Mouse (Mus musculus): ENCODE results near the gene Pet117. TPM values are rescaled to one million over a fixed set of nuclear protein-coding genes. Genes with fewer than 3 reads are reported as not detected.
A peak's percentile ranks its signal among the peaks of the same experiment; 100 is the strongest.

Pet117 gene
- total and polyA plus RNA-seq, 2 experiments from 2014 or later = 3.1 TPM; not detected in 1

GRCm38 (mm10) chr2:144343158-144343557 is 25.6 kb upstream of the Pet117 start:
- Histone ChIP-seq H3K4me3 (ENCODE audit: low read length) (no peak overlapping the region), H3K4me1 (ENCODE audit: insufficient read depth, low read length) (no peaks in the 10 kb centered on the region), H3K9me3 (ENCODE audit: low read length) (no peaks in the 10 kb centered on the region), H3K27ac (no peak overlapping the region), H3K27me3 (ENCODE audit: insufficient read depth, low read length) (no peaks in the 10 kb centered on the region), H3K9ac (replicated peaks; ENCODE audit: low read length) (no peak overlapping the region), H3K36me3 (ENCODE audit: insufficient read depth, low read length) (no peaks in the 10 kb centered on the region), H3K4me2 (ENCODE audit: low read depth, low read length) (no peak overlapping the region)
- ATAC-seq (no peak), DNase-seq (ENCODE audit: low spot score) (no peak)
- no peak for TF ChIP-seq CTCF (IDR thresholded peaks at IDR 0.05; ENCODE audit: low read depth)
- WGBS = 88% methylated on average over 4 of the region's 4 CpGs

- no peaks in the 10 kb centered on the region for H3K27me3 ChIP-seq (ENCODE audit: insufficient read depth, low read length)
- H3K4me3 ChIP-seq (ENCODE audit: low read length) = no peak overlapping the region
- no peak for TF ChIP-seq CTCF (IDR thresholded peaks at IDR 0.05; ENCODE audit: low read depth)
- no peak overlapping the region for H3K27ac ChIP-seq
- 78% methylated on average over 3 of the region's 3 CpGs for WGBS
- H3K4me1 ChIP-seq (ENCODE audit: insufficient read depth, low read length) = no peaks in the 10 kb centered on the region
- H3K36me3 ChIP-seq (ENCODE audit: insufficient read depth, low read length) = no peaks in the 10 kb centered on the region
- H3K9ac ChIP-seq (replicated peaks; ENCODE audit: low read length) = no peak overlapping the region
- H3K4me2 ChIP-seq (ENCODE audit: low read depth, low read length) = no peak overlapping the region
- no peak for ATAC-seq
- no peak for DNase-seq (ENCODE audit: low spot score)
- H3K9me3 ChIP-seq (ENCODE audit: low read length) = no peaks in the 10 kb centered on the region
Measured at GRCm38 (mm10) chr2:144348525-144348924, 20.3 kb upstream of the Pet117 start.

- no peak overlapping the region for H3K9ac ChIP-seq (replicated peaks; ENCODE audit: low read length)
- H3K9me3 ChIP-seq (ENCODE audit: low read length) = no peaks in the 10 kb centered on the region
- DNase-seq (ENCODE audit: low spot score) (no peak), ATAC-seq (no peak)
- no peaks in the 10 kb centered on the region for H3K27me3 ChIP-seq (ENCODE audit: insufficient read depth, low read length)
- WGBS = 85% methylated on average over 11 of the region's 11 CpGs
- no peak overlapping the region for H3K4me3 ChIP-seq (ENCODE audit: low read length)
- H3K4me2 ChIP-seq (ENCODE audit: low read depth, low read length) = no peak overlapping the region
- H3K27ac ChIP-seq = no peak overlapping the region
- H3K4me1 ChIP-seq (ENCODE audit: insufficient read depth, low read length) = no peaks in the 10 kb centered on the region
- no peaks in the 10 kb centered on the region for H3K36me3 ChIP-seq (ENCODE audit: insufficient read depth, low read length)
- TF ChIP-seq CTCF (IDR thresholded peaks at IDR 0.05; ENCODE audit: low read depth) = no peak
Measured at GRCm38 (mm10) chr2:144352843-144353242, 16.0 kb upstream of the Pet117 start.

- Histone ChIP-seq H3K4me2 (ENCODE audit: low read depth, low read length) (peak overlapping the region; percentile 74), H3K27me3 (ENCODE audit: insufficient read depth, low read length) (no peaks in the 10 kb centered on the region), H3K27ac (peak overlapping the region; percentile 92), H3K9ac (replicated peaks; ENCODE audit: low read length) (peak overlapping the region; percentile 88), H3K9me3 (ENCODE audit: low read length) (no peaks in the 10 kb centered on the region), H3K4me1 (ENCODE audit: insufficient read depth, low read length) (peaks cover 4% of the 10 kb centered on the region; the same call in 1 of the 2 replicates), H3K36me3 (ENCODE audit: insufficient read depth, low read length) (peaks cover 3% of the 10 kb centered on the region; the same call in 1 of the 2 replicates), H3K4me3 (ENCODE audit: low read length) (peak overlapping the region; percentile 83)
- WGBS = under 1% methylated on average over 36 of the region's 43 CpGs
- ATAC-seq (peak; percentile 89), DNase-seq (ENCODE audit: low spot score) (no peak)
- TF ChIP-seq CTCF (IDR thresholded peaks at IDR 0.05; ENCODE audit: low read depth) = no peak
Measured at GRCm38 (mm10) chr2:144369020-144369421, 225 bp downstream of the Pet117 start.

- no peaks in the 10 kb centered on the region for H3K9me3 ChIP-seq (ENCODE audit: low read length)
- ATAC-seq (no peak), DNase-seq (ENCODE audit: low spot score) (peak; percentile 30)
- no peaks in the 10 kb centered on the region for H3K27me3 ChIP-seq (ENCODE audit: insufficient read depth, low read length)
- 1% methylated on average over 12 of the region's 12 CpGs for WGBS
- peaks cover 7% of the 10 kb centered on the region; the same call in 1 of the 2 replicates for H3K36me3 ChIP-seq (ENCODE audit: insufficient read depth, low read length)
- H3K4me1 ChIP-seq (ENCODE audit: insufficient read depth, low read length) = peaks cover 4% of the 10 kb centered on the region; the same call in 1 of the 2 replicates
- peak overlapping the region; percentile 88 for H3K9ac ChIP-seq (replicated peaks; ENCODE audit: low read length)
- peak overlapping the region; percentile 83 for H3K4me3 ChIP-seq (ENCODE audit: low read length)
- peak overlapping the region; percentile 74 for H3K4me2 ChIP-seq (ENCODE audit: low read depth, low read length)
- peak overlapping the region; percentile 92 for H3K27ac ChIP-seq
- no peak for TF ChIP-seq CTCF (IDR thresholded peaks at IDR 0.05; ENCODE audit: low read depth)
Measured at GRCm38 (mm10) chr2:144369511-144369910, 715 bp downstream of the Pet117 start.

- Histone ChIP-seq H3K4me2 (ENCODE audit: low read depth, low read length) (no peak overlapping the region), H3K36me3 (ENCODE audit: insufficient read depth, low read length) (peaks cover 15% of the 10 kb centered on the region; the same call in 1 of the 2 replicates), H3K27me3 (ENCODE audit: insufficient read depth, low read length) (no peaks in the 10 kb centered on the region), H3K4me3 (ENCODE audit: low read length) (no peak overlapping the region), H3K4me1 (ENCODE audit: insufficient read depth, low read length) (peaks cover 4% of the 10 kb centered on the region; the same call in 1 of the 2 replicates), H3K9me3 (ENCODE audit: low read length) (no peaks in the 10 kb centered on the region), H3K9ac (replicated peaks; ENCODE audit: low read length) (no peak overlapping the region), H3K27ac (no peak overlapping the region)
- ATAC-seq (no peak), DNase-seq (ENCODE audit: low spot score) (no peak)
- TF ChIP-seq CTCF (IDR thresholded peaks at IDR 0.05; ENCODE audit: low read depth) = no peak
- 82% methylated on average over 4 of the region's 4 CpGs for WGBS
Measured at GRCm38 (mm10) chr2:144371566-144371965, 2.8 kb downstream of the Pet117 start.

- H3K36me3 ChIP-seq (ENCODE audit: insufficient read depth, low read length) = peaks cover 22% of the 10 kb centered on the region; the same call in 1 of the 2 replicates
- no peaks in the 10 kb centered on the region for H3K27me3 ChIP-seq (ENCODE audit: insufficient read depth, low read length)
- H3K4me1 ChIP-seq (ENCODE audit: insufficient read depth, low read length) = peaks cover 4% of the 10 kb centered on the region; the same call in 1 of the 2 replicates
- ATAC-seq (no peak), DNase-seq (ENCODE audit: low spot score) (no peak)
- no peak overlapping the region for H3K4me3 ChIP-seq (ENCODE audit: low read length)
- H3K4me2 ChIP-seq (ENCODE audit: low read depth, low read length) = no peak overlapping the region
- 94% methylated on average over 9 of the region's 9 CpGs for WGBS
- no peak overlapping the region for H3K9ac ChIP-seq (replicated peaks; ENCODE audit: low read length)
- TF ChIP-seq CTCF (IDR thresholded peaks at IDR 0.05; ENCODE audit: low read depth) = no peak
- no peak overlapping the region for H3K27ac ChIP-seq
- no peaks in the 10 kb centered on the region for H3K9me3 ChIP-seq (ENCODE audit: low read length)
Measured at GRCm38 (mm10) chr2:144373063-144373462, 4.3 kb downstream of the Pet117 start.

Data from hindbrain, postnatal 0 days (tissue).